Mouse (Mus musculus) stomach, postnatal 0 days (tissue): ENCODE measurements around the gene Rnf207.

Source experiments
- CTCF ChIP-seq: IDR thresholded peaks from 2 replicates; pipeline ENCODE4 v1.5.1; 2016; ENCODE audit warnings: antibody characterized with exemption, low read depth, mild to moderate bottlenecking, moderate library complexity
- EP300 ChIP-seq: optimal IDR thresholded peaks from 2 replicates; pipeline ENCODE3; 2016; ENCODE audit warnings: antibody characterized with exemption

DNA sequence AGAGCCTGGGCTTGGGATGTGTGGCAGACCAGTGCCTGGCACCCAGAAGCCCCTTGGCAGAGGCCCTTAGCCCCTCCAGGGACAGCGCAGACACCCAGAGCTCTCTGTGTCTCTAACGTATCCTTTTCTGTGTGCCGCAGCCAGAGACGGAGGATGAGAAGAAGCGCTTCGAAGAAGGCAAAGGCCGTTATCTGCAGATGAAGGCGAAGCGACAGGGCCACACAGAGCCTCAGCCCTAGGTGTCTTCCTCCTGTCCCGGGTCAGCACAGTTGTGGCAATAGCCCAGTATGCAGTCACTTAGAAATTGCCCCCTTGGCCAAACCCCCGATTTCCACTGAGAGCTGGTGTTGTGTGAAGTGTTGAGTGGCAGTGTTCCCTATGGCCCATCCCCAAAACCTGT is 47.5 kb downstream of the Rnf207 start:
- no peak for TF ChIP-seq CTCF
- TF ChIP-seq EP300 = no peak
